Mouse (Mus musculus) liver, embryonic 16.5 days (tissue): ENCODE results near the gene Rara. TPM values are rescaled to one million over a fixed set of nuclear protein-coding genes. Genes with fewer than 3 reads are reported as not detected.
"Not testable (repeated sequence)": the region's sequence is repeated elsewhere in the genome, so short reads cannot be mapped to it uniquely, and the experiment has no call there.

Experiments
- ATAC-seq: fragments of 200-750 bp; cut with Nextera tagmentation; 2 replicates; pipeline ENCODE4 v1.8.0; 2017; ENCODE audit warnings: low read depth, mild to moderate bottlenecking, moderate number of reproducible peaks, moderate library complexity
- H3K27ac ChIP-seq: fragments of 300-500 bp; sonication (generic); 2 replicates; pipeline ENCODE4 v1.5.1; 2014; ENCODE audit warnings: mild to moderate bottlenecking, low read length
- H3K27me3 ChIP-seq: fragments of 300-500 bp; sonication (generic); 2 replicates; pipeline ENCODE4 v1.6.1; 2014; ENCODE audit warnings: low read depth, low read length, mixed read lengths; ENCODE audit not compliant: control insufficient read depth, insufficient read depth
- H3K36me3 ChIP-seq: fragments of 300-500 bp; sonication (generic); 2 replicates; pipeline ENCODE4 v1.6.1; 2014; ENCODE audit warnings: mild to moderate bottlenecking; ENCODE audit not compliant: control insufficient read depth, insufficient read depth
- H3K4me1 ChIP-seq: fragments of 300-500 bp; sonication (generic); 2 replicates; pipeline ENCODE4 v1.6.1; 2014; ENCODE audit warnings: low read depth, low read length, mixed read lengths; ENCODE audit not compliant: control insufficient read depth
- H3K4me2 ChIP-seq: fragments of 300-500 bp; sonication (generic); 2 replicates; pipeline ENCODE4 v1.6.1; 2014; ENCODE audit warnings: low read depth, low read length, mixed read lengths
- H3K4me3 ChIP-seq: fragments of 300-500 bp; sonication (generic); 2 replicates; pipeline ENCODE4 v1.5.1; 2014; ENCODE audit warnings: low read depth, mild to moderate bottlenecking, low read length
- H3K9ac ChIP-seq: fragments of 300-500 bp; sonication (generic); 2 replicates; pipeline ENCODE4 v1.6.1; 2014; ENCODE audit warnings: low read depth, low read length
- H3K9me3 ChIP-seq: fragments of 300-500 bp; sonication (generic); replicated peaks from 2 replicates; pipeline ENCODE4 v1.6.1; 2016; ENCODE audit warnings: low read length; ENCODE audit not compliant: control insufficient read depth
- WGBS: fragments of 180-500 bp; shearing (Covaris S2); extraction: QIAGEN DNeasy Blood & Tissue Kit; methylation state at CpG from one replicate; pipeline ENCODE4 v1.1.7; 2014; ENCODE audit not compliant: insufficient replicate concordance; 5-methylcytosine and 5-hydroxymethylcytosine counted together
- polyA plus RNA-seq: library from polyadenylated mRNA; unstranded; fragments of >200 nt; fragmentation: Nextera tagmentation; extraction: Ambion mirVana; gene quantifications from 2 replicates; pipeline ENCODE4 v1.2.1, GENCODE M21; 2015

Rara gene
- polyA plus RNA-seq, 1 experiment from 2014 or later, result 5.4 TPM

DNA sequence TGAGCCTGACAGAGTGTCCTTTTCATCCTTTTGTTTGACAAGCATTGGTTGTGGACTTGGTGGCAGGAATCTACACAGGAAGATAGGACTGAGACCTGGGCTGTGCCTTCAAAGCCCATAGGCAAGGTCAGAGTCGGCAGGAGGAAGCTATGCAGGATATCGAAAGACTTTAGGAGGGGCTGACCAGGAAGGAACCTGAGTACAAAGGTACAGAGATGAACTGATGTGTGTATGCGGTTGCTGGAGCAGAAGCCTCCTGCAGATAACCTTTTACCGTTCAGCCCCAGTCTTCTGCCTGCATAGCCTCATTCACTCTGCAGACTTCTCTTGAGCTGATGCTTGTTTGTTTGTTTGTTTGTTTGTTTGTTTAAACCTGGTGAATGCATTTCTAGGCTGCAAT is 22.0 kb upstream of the Rara start:
- ATAC-seq, result no peak
- Histone ChIP-seq H3K4me1 (peaks cover 71% of the 10 kb centered on the region), H3K36me3 (peaks cover 10% of the 10 kb centered on the region), H3K4me2 (peak overlapping the region; percentile 44), H3K9me3 (no peaks in the 10 kb centered on the region), H3K9ac (peak overlapping the region; percentile 38), H3K27ac (peak overlapping the region; percentile 96), H3K4me3 (no peak overlapping the region; the same call in 1 of the 2 replicates), H3K27me3 (no peaks in the 10 kb centered on the region)
- 7% methylated on average over 4 of the region's 4 CpGs for WGBS

- H3K27me3 ChIP-seq, result no peaks in the 10 kb centered on the region
- H3K9ac ChIP-seq, result peak overlapping the region; percentile 51
- H3K9me3 ChIP-seq, result no peaks in the 10 kb centered on the region
- no peak for ATAC-seq
- peak overlapping the region; percentile 71 for H3K27ac ChIP-seq
- peak overlapping the region; percentile 81 for H3K4me2 ChIP-seq
- H3K4me1 ChIP-seq, result peaks cover 81% of the 10 kb centered on the region
- peak overlapping the region; percentile 77 for H3K4me3 ChIP-seq
- peaks cover 15% of the 10 kb centered on the region for H3K36me3 ChIP-seq
- 46% methylated on average over 5 of the region's 5 CpGs for WGBS
Measured at GRCm38 (mm10) chr11:98907063-98907436, 20.6 kb upstream of the Rara start.

GRCm38 (mm10) chr11:98907437-98908173 is 20.0 kb upstream of the Rara start, which contains the start of gene Cdc6:
Gene Cdc6 (plus strand): TSS chr11:98907801.
- peaks cover 81% of the 10 kb centered on the region for H3K4me1 ChIP-seq
- H3K27ac ChIP-seq, result peak within 1 kb of the TSS; percentile 86
- peak; percentile 92 for ATAC-seq
- H3K9me3 ChIP-seq, result no peaks in the 10 kb centered on the region
- peak within 1 kb of the TSS; percentile 81 for H3K4me2 ChIP-seq
- H3K4me3 ChIP-seq, result peak within 1 kb of the TSS; percentile 77
- H3K27me3 ChIP-seq, result no peaks in the 10 kb centered on the region
- H3K36me3 ChIP-seq, result peaks cover 20% of the 10 kb centered on the region
- under 1% methylated on average over 49 of the region's 49 CpGs for WGBS
- peak within 1 kb of the TSS; percentile 83 for H3K9ac ChIP-seq

- H3K4me2 ChIP-seq, result peak overlapping the region; percentile 81
- no peaks in the 10 kb centered on the region for H3K27me3 ChIP-seq
- 24% methylated on average over 6 of the region's 6 CpGs for WGBS
- peaks cover 40% of the 10 kb centered on the region for H3K36me3 ChIP-seq
- ATAC-seq, result no peak
- H3K27ac ChIP-seq, result peak overlapping the region; percentile 86
- H3K9me3 ChIP-seq, result no peaks in the 10 kb centered on the region
- H3K9ac ChIP-seq, result peak overlapping the region; percentile 83
- peak overlapping the region; percentile 77 for H3K4me3 ChIP-seq
- peaks cover 65% of the 10 kb centered on the region for H3K4me1 ChIP-seq
Measured at GRCm38 (mm10) chr11:98909654-98910053, 18.0 kb upstream of the Rara start.

DNA sequence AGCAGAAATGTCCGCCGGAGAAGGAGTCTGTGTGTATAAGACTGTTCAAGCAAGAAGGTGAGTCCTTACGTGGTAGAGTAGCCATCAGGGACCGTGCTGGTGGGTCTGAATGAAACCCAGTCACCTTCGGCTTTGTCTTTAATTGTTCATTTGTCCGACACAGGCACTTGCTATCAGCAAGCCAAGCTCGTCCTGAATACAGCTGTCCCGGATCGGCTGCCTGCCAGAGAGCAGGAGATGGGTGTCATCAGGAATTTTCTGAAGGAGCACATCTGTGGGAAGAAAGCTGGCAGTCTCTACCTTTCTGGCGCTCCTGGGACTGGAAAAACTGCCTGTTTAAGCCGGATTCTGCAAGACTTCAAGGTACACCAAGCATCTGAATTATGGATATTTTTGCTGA is 17.2 kb upstream of the Rara start:
- ATAC-seq, result no peak
- peaks cover 48% of the 10 kb centered on the region for H3K36me3 ChIP-seq
- peak overlapping the region; percentile 81 for H3K4me2 ChIP-seq
- H3K4me1 ChIP-seq, result peaks cover 58% of the 10 kb centered on the region
- 83% methylated on average over 11 of the region's 11 CpGs for WGBS
- peak overlapping the region; percentile 83 for H3K9ac ChIP-seq
- H3K9me3 ChIP-seq, result no peaks in the 10 kb centered on the region
- H3K27ac ChIP-seq, result peak overlapping the region; percentile 77
- no peaks in the 10 kb centered on the region for H3K27me3 ChIP-seq
- H3K4me3 ChIP-seq, result peak overlapping the region; percentile 77

- peaks cover 57% of the 10 kb centered on the region for H3K36me3 ChIP-seq
- H3K27ac ChIP-seq, result peak overlapping the region; percentile 77
- no peaks in the 10 kb centered on the region for H3K27me3 ChIP-seq
- WGBS, result 38% methylated on average over 5 of the region's 5 CpGs
- peak; percentile 55 for ATAC-seq
- peak overlapping the region; percentile 39 for H3K9ac ChIP-seq
- peaks cover 48% of the 10 kb centered on the region for H3K4me1 ChIP-seq
- no peaks in the 10 kb centered on the region for H3K9me3 ChIP-seq
- H3K4me3 ChIP-seq, result peak overlapping the region; percentile 77
- peak overlapping the region; percentile 81 for H3K4me2 ChIP-seq
Measured at GRCm38 (mm10) chr11:98911498-98911897, 16.1 kb upstream of the Rara start.

GRCm38 (mm10) chr11:98914196-98914595 is 13.4 kb upstream of the Rara start:
- Histone ChIP-seq H3K4me2 (no peak overlapping the region), H3K9me3 (no peaks in the 10 kb centered on the region), H3K4me3 (no peak overlapping the region), H3K4me1 (peaks cover 48% of the 10 kb centered on the region), H3K9ac (no peak overlapping the region), H3K36me3 (peaks cover 84% of the 10 kb centered on the region), H3K27me3 (no peaks in the 10 kb centered on the region), H3K27ac (no peak overlapping the region)
- no peak for ATAC-seq
- 78% methylated on average over 11 of the region's 11 CpGs for WGBS

DNA sequence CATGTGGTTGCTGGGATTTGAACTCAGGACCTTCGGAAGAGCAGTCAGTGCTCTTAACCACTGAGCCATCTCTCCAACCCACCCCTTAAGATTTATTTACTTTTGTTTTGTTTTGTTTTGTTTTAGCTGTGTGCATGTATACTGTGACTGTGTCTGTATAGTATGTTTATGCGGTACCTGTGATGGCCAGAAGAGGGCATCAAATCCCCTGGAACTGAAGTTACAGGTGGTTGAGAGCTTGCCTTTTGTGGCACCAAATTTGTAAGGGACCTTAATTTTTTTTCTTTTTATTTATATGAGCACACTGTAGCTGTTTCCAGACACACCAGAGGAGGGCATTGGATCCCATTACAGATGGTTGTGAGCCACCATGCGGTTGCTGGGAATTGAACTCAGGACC is 11.2 kb upstream of the Rara start:
- ATAC-seq, H3K4me2 ChIP-seq, H3K9ac ChIP-seq, H3K4me3 ChIP-seq, H3K9me3 ChIP-seq, H3K27me3 ChIP-seq, H3K27ac ChIP-seq: not testable (repeated sequence)
- Histone ChIP-seq H3K36me3 (peaks cover 94% of the 10 kb centered on the region), H3K4me1 (peaks cover 29% of the 10 kb centered on the region)
- WGBS, result 93% methylated on average over 3 of the region's 3 CpGs

GRCm38 (mm10) chr11:98917428-98918005 is 10.1 kb upstream of the Rara start:
- Histone ChIP-seq H3K27me3 (no peaks in the 10 kb centered on the region), H3K9ac (no peak overlapping the region; the same call in 1 of the 2 replicates), H3K4me1 (peaks cover 21% of the 10 kb centered on the region), H3K4me3 (no peak overlapping the region), H3K27ac (peak overlapping the region; percentile 65), H3K4me2 (peak overlapping the region; percentile 21; the same call in 1 of the 2 replicates), H3K36me3 (peaks cover 92% of the 10 kb centered on the region), H3K9me3 (no peaks in the 10 kb centered on the region)
- ATAC-seq, result no peak
- 44% methylated on average over 13 of the region's 13 CpGs for WGBS
